Mouse (Mus musculus) liver, postnatal 0 days (tissue): ENCODE data around the gene Cma1. TPM values are rescaled to one million over a fixed set of nuclear protein-coding genes. Genes with fewer than 3 reads are reported as not detected.

Experiments used
- ATAC-seq: fragments of 200-750 bp; cut with Nextera tagmentation; 2 replicates; pipeline ENCODE4 v1.8.0; 2017; ENCODE audit warnings: mild to moderate bottlenecking, moderate library complexity
- DNase-seq: peaks from one replicate; pipeline ENCODE4 v3.0.0-alpha.2; 2016
- H3K27ac ChIP-seq: fragments of 300-500 bp; sonication (generic); 2 replicates; pipeline ENCODE4 v1.5.1; 2014; ENCODE audit warnings: antibody characterized with exemption, moderate library complexity, mild to moderate bottlenecking, low read depth
- H3K27me3 ChIP-seq: fragments of 300-500 bp; sonication (generic); 2 replicates; pipeline ENCODE4 v1.6.1; 2014; ENCODE audit warnings: low read length, control low read depth, mixed read lengths; ENCODE audit not compliant: insufficient read depth
- H3K36me3 ChIP-seq: fragments of 300-500 bp; sonication (generic); replicated peaks from 2 replicates; pipeline ENCODE4 v1.6.1; 2014; ENCODE audit warnings: mild to moderate bottlenecking, control low read depth, low read length, moderate library complexity, mixed read lengths; ENCODE audit not compliant: insufficient read depth
- H3K4me1 ChIP-seq: fragments of 300-500 bp; sonication (generic); 2 replicates; pipeline ENCODE4 v1.6.1; 2014; ENCODE audit warnings: antibody characterized with exemption, mild to moderate bottlenecking, control low read depth; ENCODE audit not compliant: insufficient read depth
- H3K4me2 ChIP-seq: fragments of 300-500 bp; sonication (generic); 2 replicates; pipeline ENCODE4 v1.6.1; 2014; ENCODE audit warnings: low read depth, mild to moderate bottlenecking, low read length, moderate library complexity, mixed read lengths
- H3K4me3 ChIP-seq: fragments of 300-500 bp; sonication (generic); 2 replicates; pipeline ENCODE4 v1.5.1; 2014; ENCODE audit warnings: low read depth, low read length
- H3K9ac ChIP-seq: fragments of 300-500 bp; sonication (generic); replicated peaks from 2 replicates; pipeline ENCODE4 v1.6.1; 2014; ENCODE audit warnings: mild to moderate bottlenecking, moderate library complexity
- H3K9me3 ChIP-seq: fragments of 300-500 bp; sonication (generic); 2 replicates; pipeline ENCODE4 v1.6.1; 2016; ENCODE audit warnings: mild to moderate bottlenecking, control low read depth, low read length, mixed read lengths
- CTCF ChIP-seq: sonication (generic); IDR thresholded peaks from 2 replicates; pipeline ENCODE4 v1.5.1; 2016; ENCODE audit warnings: antibody characterized with exemption, low read depth
- EP300 ChIP-seq: IDR thresholded peaks from 2 replicates; pipeline ENCODE4 v1.6.1; 2016; ENCODE audit warnings: antibody characterized with exemption, low read depth, mild to moderate bottlenecking
- WGBS: fragments of 180-500 bp; shearing (Covaris S2); extraction: QIAGEN DNeasy Blood & Tissue Kit; methylation state at CpG from one replicate; pipeline ENCODE4 v1.1.7; 2014; ENCODE audit not compliant: insufficient replicate concordance; 5-methylcytosine and 5-hydroxymethylcytosine counted together
- polyA plus RNA-seq: library from polyadenylated mRNA; unstranded; fragments of >200 nt; fragmentation: Nextera tagmentation; extraction: Ambion mirVana; gene quantifications from 2 replicates; pipeline ENCODE4 v1.2.1, GENCODE M21; 2015

Gene Cma1
- polyA plus RNA-seq, 1 experiment from 2014 or later: 0.59 TPM

DNA sequence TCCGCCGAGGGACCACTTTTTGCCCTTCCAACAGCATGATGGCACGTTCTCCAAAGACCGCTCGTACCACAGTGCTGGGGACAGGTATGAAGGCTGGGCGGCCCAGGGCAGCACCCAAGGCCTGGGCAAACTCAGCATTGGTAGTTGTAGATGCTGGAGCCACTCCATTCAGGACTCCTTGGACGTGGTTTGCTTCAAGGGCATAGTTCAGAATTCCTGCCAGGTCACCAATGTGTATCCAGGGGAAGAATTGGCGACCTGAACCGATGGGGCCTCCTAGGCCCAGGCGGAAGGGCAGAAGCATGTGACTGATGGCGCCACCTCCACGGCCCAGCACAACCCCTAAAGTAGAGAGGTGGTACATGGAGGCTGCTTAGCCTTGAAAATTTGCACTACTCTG, 46.8 kb downstream of the Cma1 start:
- no peaks in the 10 kb centered on the region for H3K27me3 ChIP-seq
- H3K27ac ChIP-seq: no peak overlapping the region
- no peak overlapping the region for H3K4me3 ChIP-seq
- H3K36me3 ChIP-seq: peaks cover 40% of the 10 kb centered on the region
- ATAC-seq (no peak), DNase-seq (no peak)
- H3K4me1 ChIP-seq: peaks cover 17% of the 10 kb centered on the region
- TF ChIP-seq EP300: no peak
- TF ChIP-seq CTCF: no peak
- H3K4me2 ChIP-seq: no peak overlapping the region
- WGBS: 88% methylated on average over 12 of the region's 12 CpGs
- H3K9ac ChIP-seq: no peak overlapping the region
- no peaks in the 10 kb centered on the region for H3K9me3 ChIP-seq

Other genes with a start within 250 kb of the Cma1 start
- gene Tgm1, start 230.7 kb downstream of the Cma1 start, polyA plus RNA-seq: 3.6 and 4.7 TPM in 2 replicates
- 18.5 and 21.2 TPM in 2 replicates for gene Rabggta, start 222.4 kb downstream of the Cma1 start, polyA plus RNA-seq
- gene Dhrs1, start 199.0 kb downstream of the Cma1 start, polyA plus RNA-seq: 98.6 and 103 TPM in 2 replicates
- 13.2 and 14.5 TPM in 2 replicates for gene Nop9, start 199.0 kb downstream of the Cma1 start, polyA plus RNA-seq
- 191 and 192 TPM in 2 replicates for gene Cideb, start 186.2 kb downstream of the Cma1 start, polyA plus RNA-seq
- 1.8 and 2.1 TPM in 2 replicates for gene Ltb4r2, start 183.2 kb downstream of the Cma1 start, polyA plus RNA-seq
- 21.6 and 22.0 TPM in 2 replicates for gene Ltb4r1, start 178.7 kb downstream of the Cma1 start, polyA plus RNA-seq
- 1.5 and 1.7 TPM in 2 replicates for gene Adcy4, start 160.6 kb downstream of the Cma1 start, polyA plus RNA-seq
- 9.6 and 10.3 TPM in 2 replicates for gene Ripk3, start 155.8 kb downstream of the Cma1 start, polyA plus RNA-seq
- gene Nfatc4, start 121.5 kb downstream of the Cma1 start, polyA plus RNA-seq: 0.41 and 0.63 TPM in 2 replicates
- 0.63 and 0.70 TPM in 2 replicates for gene Nynrin, start 90.7 kb downstream of the Cma1 start, polyA plus RNA-seq
- gene Cbln3, start 60.3 kb downstream of the Cma1 start, polyA plus RNA-seq: 0.29 and 0.40 TPM in 2 replicates
- 4.6 and 5.2 TPM in 2 replicates for gene Khnyn, start 59.7 kb downstream of the Cma1 start, polyA plus RNA-seq
- 26.2 and 26.9 TPM in 2 replicates for gene Sdr39u1, start 44.4 kb downstream of the Cma1 start, polyA plus RNA-seq
- not detected in 2 replicates for gene Cma2, start 6.3 kb upstream of the Cma1 start, polyA plus RNA-seq
- gene Mcpt1, start 73.3 kb upstream of the Cma1 start, polyA plus RNA-seq: not detected in 2 replicates
- gene Mcpt9, start 85.8 kb upstream of the Cma1 start, polyA plus RNA-seq: not detected in 2 replicates
- gene Mcpt2, start 97.4 kb upstream of the Cma1 start, polyA plus RNA-seq: 0.23 and 0.27 TPM in 2 replicates
- 0.26 and 0.51 TPM in 2 replicates for gene Mcpt4, start 117.6 kb upstream of the Cma1 start, polyA plus RNA-seq
- 13.3 and 19.0 TPM in 2 replicates for gene Mcpt8, start 140.6 kb upstream of the Cma1 start, polyA plus RNA-seq
- 38.6 and 41.3 TPM in 2 replicates for gene Ctsg, start 157.9 kb upstream of the Cma1 start, polyA plus RNA-seq
- gene Gzme, start 175.9 kb upstream of the Cma1 start, polyA plus RNA-seq: not detected in 2 replicates
- gene Gzmd, start 187.9 kb upstream of the Cma1 start, polyA plus RNA-seq: not detected in 2 replicates
- gene Gzmg, start 214.9 kb upstream of the Cma1 start, polyA plus RNA-seq: not detected in 2 replicates
- not detected in 2 replicates for gene Gzmn, start 229.9 kb upstream of the Cma1 start, polyA plus RNA-seq